Mouse (Mus musculus): ENCODE results near the gene Cntnap2. TPM values are rescaled to one million over a fixed set of nuclear protein-coding genes. Genes with fewer than 3 reads are reported as not detected.
A peak's percentile ranks its signal among the peaks of the same experiment; 100 is the strongest.

The Cntnap2 gene
- polyA plus RNA-seq, 1 experiment from 2014 or later, result 7.8 TPM

- Histone ChIP-seq H3K27me3 (replicated peaks; ENCODE audit: low read depth, poor library complexity, severe bottlenecking) (no peaks in the 10 kb centered on the region), H3K4me3 (no peak overlapping the region), H3K4me1 (no peaks in the 10 kb centered on the region), H3K9me3 (no peaks in the 10 kb centered on the region), H3K27ac (replicated peaks) (no peak overlapping the region), H3K36me3 (replicated peaks) (no peaks in the 10 kb centered on the region)
- WGBS, result 89% methylated on average over 1 of the region's 1 CpGs
- no peak for DNase-seq (ENCODE audit: low spot score)
These were observed 1637.0 kb downstream of the Cntnap2 start for GRCm38 (mm10) chr6:46696187-46696586.

GRCm38 (mm10) chr6:46699343-46699742 is 1640.2 kb downstream of the Cntnap2 start:
- Histone ChIP-seq H3K36me3 (replicated peaks) (no peaks in the 10 kb centered on the region), H3K4me1 (no peaks in the 10 kb centered on the region), H3K27ac (replicated peaks) (no peak overlapping the region), H3K4me3 (no peak overlapping the region), H3K9me3 (no peaks in the 10 kb centered on the region), H3K27me3 (replicated peaks; ENCODE audit: low read depth, poor library complexity, severe bottlenecking) (no peaks in the 10 kb centered on the region)
- DNase-seq (ENCODE audit: low spot score), result no peak
- WGBS, result 85% methylated on average over 2 of the region's 2 CpGs

GRCm38 (mm10) chr6:46704293-46705170 is 1645.4 kb downstream of the Cntnap2 start:
- H3K36me3 ChIP-seq (replicated peaks), result no peaks in the 10 kb centered on the region
- no peak overlapping the region for H3K4me3 ChIP-seq
- H3K27me3 ChIP-seq (replicated peaks; ENCODE audit: low read depth, poor library complexity, severe bottlenecking), result no peaks in the 10 kb centered on the region
- no peaks in the 10 kb centered on the region for H3K4me1 ChIP-seq
- H3K27ac ChIP-seq (replicated peaks), result no peak overlapping the region
- no peak for DNase-seq (ENCODE audit: low spot score)
- no peaks in the 10 kb centered on the region for H3K9me3 ChIP-seq
- whole genome bisulfite sequencing, result 85% methylated on average over 7 of the region's 7 CpGs

- no peaks in the 10 kb centered on the region for H3K36me3 ChIP-seq (replicated peaks)
- no peak overlapping the region for H3K4me3 ChIP-seq
- 87% methylated on average over 3 of the region's 3 CpGs for WGBS
- no peaks in the 10 kb centered on the region for H3K9me3 ChIP-seq
- DNase-seq (ENCODE audit: low spot score), result no peak
- H3K27me3 ChIP-seq (replicated peaks; ENCODE audit: low read depth, poor library complexity, severe bottlenecking), result no peaks in the 10 kb centered on the region
- H3K4me1 ChIP-seq, result no peaks in the 10 kb centered on the region
- H3K27ac ChIP-seq (replicated peaks), result no peak overlapping the region
These were observed 1646.8 kb downstream of the Cntnap2 start for GRCm38 (mm10) chr6:46705926-46706325.

GRCm38 (mm10) chr6:46716576-46716975 is 1657.4 kb downstream of the Cntnap2 start:
- DNase-seq (ENCODE audit: low spot score), result no peak
- 75% methylated on average over 2 of the region's 2 CpGs for WGBS
- Histone ChIP-seq H3K27me3 (replicated peaks; ENCODE audit: low read depth, poor library complexity, severe bottlenecking) (no peaks in the 10 kb centered on the region), H3K4me3 (no peak overlapping the region), H3K4me1 (no peaks in the 10 kb centered on the region), H3K9me3 (no peaks in the 10 kb centered on the region), H3K36me3 (replicated peaks) (no peaks in the 10 kb centered on the region), H3K27ac (replicated peaks) (no peak overlapping the region)

- no peak for DNase-seq (ENCODE audit: low spot score)
- no peaks in the 10 kb centered on the region for H3K27me3 ChIP-seq (replicated peaks; ENCODE audit: low read depth, poor library complexity, severe bottlenecking)
- H3K36me3 ChIP-seq (replicated peaks), result no peaks in the 10 kb centered on the region
- no peaks in the 10 kb centered on the region for H3K9me3 ChIP-seq
- no peaks in the 10 kb centered on the region for H3K4me1 ChIP-seq
- H3K27ac ChIP-seq (replicated peaks), result no peak overlapping the region
- H3K4me3 ChIP-seq, result no peak overlapping the region
These were observed 1674.6 kb downstream of the Cntnap2 start for GRCm38 (mm10) chr6:46733794-46734193.

- Histone ChIP-seq H3K27ac (replicated peaks) (no peak overlapping the region), H3K27me3 (replicated peaks; ENCODE audit: low read depth, poor library complexity, severe bottlenecking) (no peaks in the 10 kb centered on the region), H3K4me3 (no peak overlapping the region), H3K9me3 (no peaks in the 10 kb centered on the region), H3K36me3 (replicated peaks) (no peaks in the 10 kb centered on the region), H3K4me1 (no peaks in the 10 kb centered on the region)
- no peak for DNase-seq (ENCODE audit: low spot score)
These were observed 1689.3 kb downstream of the Cntnap2 start for GRCm38 (mm10) chr6:46748448-46748847.

GRCm38 (mm10) chr6:46763481-46763880 is 1704.3 kb downstream of the Cntnap2 start:
- WGBS, result 40% methylated on average over 3 of the region's 3 CpGs
- Histone ChIP-seq H3K36me3 (replicated peaks) (no peaks in the 10 kb centered on the region), H3K4me3 (no peak overlapping the region), H3K4me1 (no peaks in the 10 kb centered on the region), H3K27ac (replicated peaks) (no peak overlapping the region), H3K27me3 (replicated peaks; ENCODE audit: low read depth, poor library complexity, severe bottlenecking) (no peaks in the 10 kb centered on the region), H3K9me3 (no peaks in the 10 kb centered on the region)
- DNase-seq (ENCODE audit: low spot score), result peak; percentile 10

GRCm38 (mm10) chr6:46774529-46774928 is 1715.4 kb downstream of the Cntnap2 start:
- H3K9me3 ChIP-seq, result no peaks in the 10 kb centered on the region
- H3K27ac ChIP-seq (replicated peaks), result no peak overlapping the region
- H3K27me3 ChIP-seq (replicated peaks; ENCODE audit: low read depth, poor library complexity, severe bottlenecking), result no peaks in the 10 kb centered on the region
- no peak overlapping the region for H3K4me3 ChIP-seq
- no peak for DNase-seq (ENCODE audit: low spot score)
- H3K4me1 ChIP-seq, result no peaks in the 10 kb centered on the region
- no peaks in the 10 kb centered on the region for H3K36me3 ChIP-seq (replicated peaks)

GRCm38 (mm10) chr6:46802264-46803110 is 1743.3 kb downstream of the Cntnap2 start:
- Histone ChIP-seq H3K27me3 (replicated peaks; ENCODE audit: low read depth, poor library complexity, severe bottlenecking) (no peaks in the 10 kb centered on the region), H3K4me1 (no peaks in the 10 kb centered on the region), H3K27ac (replicated peaks) (no peak overlapping the region), H3K4me3 (no peak overlapping the region), H3K36me3 (replicated peaks) (no peaks in the 10 kb centered on the region), H3K9me3 (no peaks in the 10 kb centered on the region)
- DNase-seq (ENCODE audit: low spot score), result no peak
- WGBS, result 82% methylated on average over 4 of the region's 4 CpGs

GRCm38 (mm10) chr6:46856635-46857034 is 1797.5 kb downstream of the Cntnap2 start:
- no peaks in the 10 kb centered on the region for H3K9me3 ChIP-seq
- no peaks in the 10 kb centered on the region for H3K27me3 ChIP-seq (replicated peaks; ENCODE audit: low read depth, poor library complexity, severe bottlenecking)
- WGBS, result 77% methylated on average over 3 of the region's 3 CpGs

GRCm38 (mm10) chr6:46861076-46861475 is 1801.9 kb downstream of the Cntnap2 start:
- H3K27ac ChIP-seq (replicated peaks), result no peak overlapping the region
- no peak overlapping the region for H3K4me3 ChIP-seq
- no peaks in the 10 kb centered on the region for H3K9me3 ChIP-seq
- WGBS, result 15% methylated on average over 5 of the region's 5 CpGs
- H3K27me3 ChIP-seq (replicated peaks; ENCODE audit: low read depth, poor library complexity, severe bottlenecking), result no peaks in the 10 kb centered on the region
- H3K4me1 ChIP-seq, result no peaks in the 10 kb centered on the region
- DNase-seq (ENCODE audit: low spot score), result no peak
- H3K36me3 ChIP-seq (replicated peaks), result no peaks in the 10 kb centered on the region

More at GRCm38 (mm10) chr6:46856635-46857034, 1797.5 kb downstream of the Cntnap2 start:
- no peak for DNase-seq (ENCODE audit: low spot score)
- Histone ChIP-seq H3K27ac (replicated peaks) (no peak overlapping the region), H3K4me3 (no peak overlapping the region), H3K4me1 (no peaks in the 10 kb centered on the region), H3K36me3 (replicated peaks) (no peaks in the 10 kb centered on the region)

GRCm38 (mm10) chr6:46866317-46866716 is 1807.2 kb downstream of the Cntnap2 start:
- DNase-seq (ENCODE audit: low spot score), result no peak
- H3K36me3 ChIP-seq (replicated peaks), result no peaks in the 10 kb centered on the region
- H3K4me3 ChIP-seq, result no peak overlapping the region
- no peaks in the 10 kb centered on the region for H3K4me1 ChIP-seq
- no peaks in the 10 kb centered on the region for H3K9me3 ChIP-seq
- H3K27ac ChIP-seq (replicated peaks), result no peak overlapping the region
- no peaks in the 10 kb centered on the region for H3K27me3 ChIP-seq (replicated peaks; ENCODE audit: low read depth, poor library complexity, severe bottlenecking)
